Mouse (Mus musculus) thymus, adult 2 months (tissue): ENCODE results near the gene Irs2.

Experiments used
- CTCF ChIP-seq: fragments of 200-500 bp; IDR thresholded peaks from 2 replicates; pipeline ENCODE4 v1.5.1; 2012; ENCODE audit warnings: mild to moderate bottlenecking, control low read depth, low read length, moderate library complexity, borderline replicate concordance; ENCODE audit not compliant: control insufficient read depth, poor library complexity, insufficient read depth; ENCODE audit errors: extremely low read depth
- POLR2A ChIP-seq: fragments of 200-500 bp; IDR thresholded peaks from 2 replicates; pipeline ENCODE4 v1.6.1; 2012; ENCODE audit warnings: mild to moderate bottlenecking, low read length, control low read depth, moderate library complexity; ENCODE audit not compliant: control insufficient read depth, poor library complexity, insufficient read depth; ENCODE audit errors: extremely low read depth

DNA sequence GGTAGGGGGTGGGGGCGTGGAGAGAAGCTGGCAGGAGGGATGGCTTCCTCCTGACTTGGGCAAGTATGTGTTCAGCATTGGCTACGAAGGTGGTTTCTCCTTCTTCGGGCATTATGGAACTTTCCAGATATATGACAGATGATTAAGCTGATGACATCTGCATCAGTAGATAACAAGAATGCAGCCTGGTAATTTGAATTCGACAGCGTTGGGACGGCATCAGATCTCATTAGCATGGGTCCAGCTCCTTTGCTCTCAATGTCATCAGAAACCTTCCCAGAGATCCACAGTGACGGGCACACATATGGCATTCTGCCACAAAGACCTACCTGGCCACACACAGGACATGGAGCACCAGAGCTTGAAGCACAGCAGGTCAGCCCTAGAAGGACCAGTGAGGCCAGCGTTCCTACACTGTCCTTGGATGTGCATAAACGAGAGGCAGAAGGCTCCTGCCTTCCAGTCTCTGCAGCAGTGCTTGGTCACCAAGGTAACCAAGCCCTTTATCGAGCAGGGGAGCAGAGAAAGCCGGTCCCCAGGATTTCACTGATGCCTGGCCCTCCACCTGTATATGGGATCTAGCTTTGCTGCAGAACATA is 29.0 kb downstream of the Irs2 start:
- TF ChIP-seq CTCF = no peak
- no peak for TF ChIP-seq POLR2A
